Mouse (Mus musculus) monocyte, adult 5-6 weeks (primary cell): ENCODE results near the gene Tmem150c. TPM values are rescaled to one million over a fixed set of nuclear protein-coding genes. Genes with fewer than 3 reads are reported as not detected.

ENCODE experiments used
- ATAC-seq: fragments of 153-309, 156-312 bp; replicated peaks from 2 replicates; pipeline ENCODE4 v1.8.0; 2017; ENCODE audit warnings: mild to moderate bottlenecking; ENCODE audit not compliant: low TSS enrichment, insufficient number of reproducible peaks, severe bottlenecking, poor library complexity, low FRiP score
- total RNA-seq: library from RNA; stranded (forward); fragments of 200-1000, 200-491, 200-594 nt; gene quantifications from 3 replicates; pipeline ENCODE4 v1.2.3, GENCODE M21; 2017

The Tmem150c gene
- total RNA-seq, 1 experiment from 2014 or later: not detected

DNA sequence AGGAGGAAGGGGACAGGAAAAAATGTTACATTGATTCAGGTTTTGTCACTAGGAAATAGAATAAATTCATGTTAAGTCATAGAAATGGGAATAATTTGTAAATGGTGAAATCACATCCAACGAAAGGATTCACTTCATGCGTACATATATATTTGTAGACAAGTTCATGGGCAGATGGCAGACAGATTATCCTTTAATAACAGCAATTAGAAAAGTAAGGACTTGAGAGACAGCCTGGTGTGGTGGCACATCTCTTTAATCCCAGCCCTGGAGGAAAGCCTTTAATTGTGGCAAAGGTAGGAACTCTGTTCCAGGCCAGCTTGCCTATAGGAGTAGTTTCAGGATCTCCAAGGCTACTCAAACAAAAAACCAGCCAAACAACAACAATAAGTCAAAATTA is 90.1 kb downstream of the Tmem150c start:
- ATAC-seq: no peak

DNA sequence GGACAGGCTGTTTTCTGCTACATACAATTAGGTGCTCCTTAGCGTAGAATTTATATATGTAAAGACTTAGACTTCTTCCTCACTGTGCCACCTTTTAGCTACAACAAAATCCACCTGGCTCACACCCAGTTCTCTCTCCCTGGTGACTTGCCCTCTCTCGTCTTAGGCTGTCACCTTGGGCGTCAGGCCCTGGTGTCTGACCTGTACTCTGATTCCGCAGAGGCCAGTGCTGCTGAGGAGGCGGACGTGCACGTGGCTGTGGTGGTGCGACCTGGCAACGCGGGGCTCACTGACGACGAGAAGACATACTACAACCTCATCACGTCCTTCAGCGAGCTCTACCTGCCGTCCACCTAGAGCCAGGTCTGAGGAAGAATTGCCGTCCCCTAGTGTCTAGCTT is 92.0 kb downstream of the Tmem150c start:
- ATAC-seq: no peak

DNA sequence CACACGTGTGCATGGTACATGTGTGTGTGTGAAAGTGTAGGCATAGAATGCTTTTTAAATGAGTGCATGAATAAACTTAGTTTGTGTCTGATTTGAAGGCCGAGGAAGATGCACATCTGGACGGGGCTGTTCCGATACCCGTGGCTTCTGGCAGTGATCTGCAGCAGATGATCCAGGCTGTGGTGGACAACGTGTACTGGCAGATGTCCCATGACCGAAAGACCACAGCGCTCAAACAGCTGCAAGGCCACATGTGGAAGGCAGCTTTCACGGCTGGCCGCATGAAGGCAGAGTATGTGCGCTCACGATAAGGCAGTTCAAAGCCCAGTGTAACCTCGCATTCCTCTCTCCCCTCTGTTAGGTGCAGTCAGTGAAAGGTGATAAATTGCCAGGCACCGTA is 98.7 kb downstream of the Tmem150c start:
- no peak for ATAC-seq

DNA sequence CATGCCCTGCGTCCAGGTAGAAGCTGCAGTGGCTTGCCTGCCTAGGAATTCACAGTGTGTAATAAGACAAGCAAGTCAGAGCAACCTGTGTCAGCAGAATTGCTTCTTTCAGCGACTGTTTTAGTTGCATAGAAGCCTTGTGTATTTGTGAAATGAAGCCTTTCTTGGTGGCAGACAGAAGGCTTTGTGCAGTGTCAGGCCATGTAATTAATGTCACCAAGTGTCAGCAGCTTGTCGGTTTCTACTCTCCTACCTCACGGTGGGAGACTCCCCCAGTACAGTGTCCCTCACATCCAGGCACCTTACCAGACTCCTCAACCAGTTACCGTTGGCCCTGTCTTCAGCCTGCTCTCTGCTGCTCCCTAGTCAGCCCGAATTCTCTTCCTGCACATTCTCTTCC is 100.3 kb downstream of the Tmem150c start:
- ATAC-seq: no peak

DNA sequence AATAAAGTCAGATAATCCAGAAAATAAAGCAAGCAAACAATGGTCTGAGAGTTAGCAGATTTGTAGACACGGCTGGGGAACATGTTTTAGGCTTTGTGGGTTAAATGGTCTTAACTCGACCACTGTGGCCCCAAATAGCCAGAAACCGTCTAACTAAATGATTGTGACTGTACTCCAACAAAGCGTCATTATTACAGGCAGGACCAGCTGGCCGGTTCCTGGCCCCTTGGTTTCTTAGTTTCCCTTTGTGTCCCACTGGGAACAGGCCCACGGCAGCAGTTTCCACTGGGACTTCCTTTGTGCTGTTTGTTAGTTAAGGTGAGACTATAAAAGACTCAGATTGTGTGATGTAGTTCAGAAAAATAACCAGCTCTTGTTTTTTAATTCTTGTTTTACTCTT is 100.9 kb downstream of the Tmem150c start:
- no peak for ATAC-seq

DNA sequence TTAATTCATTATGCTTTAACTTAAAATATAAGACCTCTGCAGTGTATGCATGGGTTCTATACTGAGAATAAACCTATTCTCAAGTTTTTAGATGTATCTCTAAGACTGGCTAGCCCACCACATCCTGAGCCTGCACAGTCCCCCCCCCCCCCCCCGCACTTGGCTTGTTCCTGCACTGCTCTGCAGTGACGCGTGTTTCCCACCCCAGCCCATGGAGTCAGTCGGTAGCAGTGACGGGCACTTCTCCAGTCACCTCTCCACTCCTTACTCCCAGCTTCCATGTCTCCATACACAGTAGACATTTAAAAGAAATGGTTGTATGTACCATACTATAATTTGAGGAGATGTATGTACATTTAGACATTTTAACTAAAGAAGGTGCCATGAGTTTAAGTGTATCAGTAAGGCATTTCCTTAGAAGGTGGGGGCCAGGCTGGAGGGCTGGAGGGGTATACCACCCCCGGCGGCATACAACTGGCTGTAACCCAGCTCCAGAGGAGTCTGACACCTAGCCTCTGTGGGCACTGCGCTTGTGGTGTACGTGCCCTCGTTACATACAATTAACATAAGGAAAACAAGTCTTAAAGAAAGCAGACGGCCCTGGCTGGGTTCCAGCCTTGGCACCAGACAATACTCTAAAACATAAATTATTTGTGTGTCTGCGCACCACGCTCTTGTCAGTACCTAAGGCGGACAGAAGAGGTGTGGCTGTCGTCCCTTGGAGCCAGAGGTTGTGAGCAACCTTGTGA is 102.0 kb downstream of the Tmem150c start:
- ATAC-seq: no peak

DNA sequence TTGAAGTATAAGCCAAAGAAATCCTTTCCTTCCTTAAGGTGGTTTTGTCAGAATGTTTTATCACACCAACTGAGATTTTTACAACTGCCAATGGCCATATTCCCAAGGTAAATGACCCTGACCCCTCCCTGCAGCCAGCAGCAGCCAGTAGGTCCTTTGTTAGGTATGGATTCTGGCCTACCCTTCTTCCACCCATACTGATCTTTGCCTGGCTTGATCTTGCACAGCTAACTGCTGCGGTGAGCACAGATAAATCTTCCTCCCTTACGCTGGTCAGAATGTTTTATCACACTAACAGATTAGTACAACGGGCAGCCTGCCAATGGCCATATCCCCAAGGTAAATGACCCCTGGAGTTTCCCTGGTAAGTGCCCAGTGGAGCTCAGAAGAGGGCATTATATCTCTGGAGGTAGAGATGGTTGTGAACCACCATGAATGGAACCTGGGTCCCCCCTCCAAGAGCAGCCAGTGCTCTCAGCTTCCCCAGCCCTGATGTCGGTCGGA is 103.7 kb downstream of the Tmem150c start:
- no peak for ATAC-seq

DNA sequence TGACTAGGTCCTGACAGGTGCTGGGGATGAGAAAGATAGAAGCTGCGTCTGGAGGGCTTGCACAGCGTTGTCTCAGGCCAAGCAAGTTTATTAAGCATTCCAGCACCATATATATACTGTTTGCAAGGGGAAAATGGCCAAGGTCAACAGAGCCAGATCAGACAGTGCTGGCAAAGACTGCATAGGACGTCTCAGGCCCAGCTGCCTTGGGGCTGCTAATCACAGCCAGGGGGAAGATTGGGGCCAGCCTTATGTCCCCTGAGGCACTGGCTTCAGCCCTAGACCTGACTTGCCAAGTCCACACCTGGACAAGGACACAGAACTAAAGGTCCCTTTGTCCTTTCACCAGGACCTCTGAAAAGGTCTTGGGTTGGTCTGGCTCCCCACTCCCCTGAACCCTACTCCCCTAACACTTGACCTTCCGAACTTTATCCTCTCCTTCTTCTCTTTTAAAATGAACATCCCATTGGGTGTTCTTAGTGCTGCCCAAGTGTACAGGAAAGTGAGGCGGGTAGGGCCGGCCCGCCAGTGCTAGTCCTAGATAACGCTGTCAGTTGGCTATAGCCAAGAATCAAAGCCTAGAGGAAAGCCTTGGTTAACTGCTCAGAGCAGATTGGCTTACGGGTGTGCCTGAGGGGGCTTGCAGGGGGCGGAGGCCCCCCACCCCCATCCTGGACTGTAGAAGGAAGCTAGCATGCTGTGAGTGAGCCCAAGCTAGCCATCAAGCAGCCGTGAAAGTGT is 104.6 kb downstream of the Tmem150c start:
- no peak; the same call in 1 of the 2 replicates for ATAC-seq

DNA sequence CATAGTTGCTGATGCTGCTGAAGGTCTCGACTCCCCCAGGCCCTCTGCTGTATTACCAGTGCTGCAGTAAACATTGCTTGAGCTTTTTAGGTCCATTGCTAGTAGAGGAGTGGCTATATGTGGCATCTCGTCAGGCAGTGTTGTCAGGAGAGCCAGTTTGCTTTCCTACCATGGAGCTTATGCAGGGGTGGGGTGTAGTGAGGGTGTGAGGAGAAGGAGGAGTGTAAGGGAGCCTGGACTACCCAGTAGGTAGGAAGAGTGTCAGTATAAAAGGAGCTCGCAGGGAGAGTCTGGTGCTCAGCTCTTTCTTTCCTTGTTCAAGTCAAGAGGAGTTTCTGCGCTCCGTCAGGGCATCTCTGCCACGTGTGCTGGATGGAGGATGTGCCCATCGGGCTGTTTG is 106.9 kb downstream of the Tmem150c start:
- ATAC-seq: no peak

DNA sequence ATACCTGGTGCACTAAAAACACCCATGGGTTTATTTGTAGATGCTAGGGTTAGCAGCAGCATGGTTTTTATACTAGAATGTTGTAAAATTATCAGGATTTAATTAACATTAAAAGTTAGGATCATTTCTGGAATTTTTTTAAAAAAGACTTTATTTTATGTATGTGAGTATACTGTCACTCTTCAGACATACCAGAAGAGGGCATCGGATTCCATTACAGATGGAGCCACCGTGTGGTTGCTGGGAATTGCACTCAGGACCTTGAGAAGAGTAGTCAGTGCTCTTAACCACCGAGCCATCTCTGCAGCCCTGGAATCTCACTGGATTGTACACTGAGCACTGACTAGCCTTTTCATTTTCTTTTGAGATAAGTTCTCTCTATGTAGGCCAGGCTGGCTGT is 109.7 kb downstream of the Tmem150c start:
- ATAC-seq: no peak

DNA sequence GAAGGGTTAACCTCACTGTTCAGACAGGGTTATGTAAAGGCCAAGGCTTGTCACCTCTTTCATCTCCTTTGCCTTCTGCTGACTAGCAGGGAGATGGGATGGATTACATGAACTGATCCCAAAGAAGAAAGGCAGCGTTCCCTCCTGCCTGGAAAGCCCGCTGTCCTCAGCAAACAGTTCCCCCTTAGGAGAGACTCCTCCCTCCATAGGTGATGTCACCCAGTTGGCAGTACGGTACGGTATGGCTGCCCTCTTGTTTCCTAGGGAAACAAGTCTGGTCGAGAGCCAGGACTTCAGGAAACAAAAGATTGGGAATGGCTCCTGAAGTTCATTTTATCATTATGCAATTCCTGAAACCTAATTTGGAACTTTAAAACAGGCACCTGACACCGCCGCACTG is 111.7 kb downstream of the Tmem150c start:
- no peak for ATAC-seq

DNA sequence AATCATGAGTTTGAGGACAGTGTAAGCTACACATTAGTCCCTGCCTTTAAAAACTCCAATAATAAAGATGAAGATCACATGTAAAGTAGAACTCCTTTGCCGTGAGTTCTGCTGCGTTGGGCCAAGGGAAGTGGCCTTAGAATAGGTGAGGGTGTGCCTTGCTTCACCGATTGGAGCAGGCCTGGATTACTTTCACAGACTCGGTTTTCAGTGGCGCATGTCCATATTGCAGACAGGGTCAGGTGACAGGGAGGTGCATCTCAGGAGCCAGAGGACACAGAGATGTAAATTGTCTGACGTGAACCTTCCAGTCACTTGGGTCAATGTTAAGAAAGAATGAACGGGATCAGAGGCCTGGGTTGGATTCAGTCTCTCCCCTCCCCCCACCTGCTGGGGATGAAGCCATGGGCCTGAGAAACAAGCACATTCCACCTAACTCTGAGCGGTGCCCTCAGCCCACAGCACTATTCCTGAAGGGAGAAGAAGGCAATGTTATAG is 112.4 kb downstream of the Tmem150c start:
- no peak for ATAC-seq

DNA sequence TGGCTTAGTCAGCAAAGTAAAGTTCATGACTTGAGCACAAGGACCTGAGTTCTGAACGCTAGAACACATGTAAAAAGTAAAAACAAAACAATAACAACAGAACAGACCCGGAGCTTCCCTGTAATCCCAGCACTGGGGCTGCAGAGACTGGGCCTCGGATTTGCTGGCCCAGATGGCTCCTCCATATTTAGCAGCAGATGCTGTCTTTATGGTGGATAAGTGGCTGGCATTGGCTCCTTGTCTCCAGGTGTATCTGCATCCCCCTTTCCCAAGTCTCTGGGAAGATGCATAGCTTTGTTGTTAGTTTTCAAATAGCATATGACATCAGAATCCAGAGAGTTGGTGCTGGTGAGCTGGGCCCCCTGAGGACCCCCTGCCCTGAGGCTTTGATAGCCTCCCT is 113.5 kb downstream of the Tmem150c start:
- no peak for ATAC-seq

DNA sequence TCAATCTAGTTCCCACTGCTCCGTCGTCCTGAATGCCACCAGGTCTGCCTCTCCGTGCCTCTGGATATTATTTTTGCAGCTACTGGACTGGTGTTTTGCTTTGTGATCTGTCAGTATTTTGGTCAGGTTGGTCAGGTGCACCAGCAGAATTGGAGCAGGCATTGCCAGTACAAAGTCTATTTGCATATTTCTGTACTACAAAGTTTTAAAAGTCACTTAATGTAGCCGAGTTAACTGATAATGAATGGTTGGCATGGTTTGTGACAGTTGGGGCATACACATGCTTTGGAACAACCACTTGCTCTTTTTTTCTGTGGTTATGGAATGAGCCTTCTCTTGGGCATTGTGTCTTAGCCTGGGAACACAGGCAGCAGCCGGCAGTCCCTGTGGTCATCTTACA is 115.0 kb downstream of the Tmem150c start:
- no peak for ATAC-seq

DNA sequence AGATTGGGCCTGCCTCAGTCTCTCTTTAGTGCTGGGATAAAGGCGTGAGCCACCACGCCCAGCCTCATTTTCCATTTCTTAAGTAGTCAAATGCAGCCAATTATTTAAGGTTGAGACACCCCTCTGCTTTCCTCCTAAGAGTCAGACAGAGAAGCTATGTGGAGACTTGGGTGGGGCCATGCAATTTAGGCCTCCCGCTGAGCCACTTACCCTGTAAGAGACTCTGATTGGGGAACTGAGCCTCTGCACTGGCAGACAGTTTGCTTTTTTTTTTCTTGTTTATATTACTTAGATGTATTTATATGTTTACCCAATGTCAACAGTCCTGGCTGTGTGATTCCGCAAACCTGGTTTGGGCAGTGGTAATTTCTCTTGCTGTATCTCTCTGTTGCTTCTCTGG is 115.6 kb downstream of the Tmem150c start:
- ATAC-seq: no peak

DNA sequence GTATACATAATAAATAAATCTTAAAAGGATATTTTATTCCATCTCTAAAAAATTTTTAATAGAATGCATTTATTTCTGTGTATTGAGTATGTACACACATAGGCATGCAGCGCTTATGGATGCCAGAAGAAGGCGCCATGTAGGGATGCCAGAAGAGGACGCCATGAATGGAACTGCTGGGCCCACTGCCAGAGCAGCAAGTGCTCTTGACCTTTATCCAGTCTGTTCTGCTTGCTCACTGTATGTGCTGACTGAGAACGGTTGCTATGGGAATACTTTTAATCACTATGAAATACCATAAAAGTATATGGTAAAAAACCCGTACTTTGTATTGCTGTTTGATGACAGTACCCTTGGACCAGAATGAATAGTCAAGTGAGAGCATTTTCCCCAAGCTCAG is 116.2 kb downstream of the Tmem150c start:
- no peak for ATAC-seq

DNA sequence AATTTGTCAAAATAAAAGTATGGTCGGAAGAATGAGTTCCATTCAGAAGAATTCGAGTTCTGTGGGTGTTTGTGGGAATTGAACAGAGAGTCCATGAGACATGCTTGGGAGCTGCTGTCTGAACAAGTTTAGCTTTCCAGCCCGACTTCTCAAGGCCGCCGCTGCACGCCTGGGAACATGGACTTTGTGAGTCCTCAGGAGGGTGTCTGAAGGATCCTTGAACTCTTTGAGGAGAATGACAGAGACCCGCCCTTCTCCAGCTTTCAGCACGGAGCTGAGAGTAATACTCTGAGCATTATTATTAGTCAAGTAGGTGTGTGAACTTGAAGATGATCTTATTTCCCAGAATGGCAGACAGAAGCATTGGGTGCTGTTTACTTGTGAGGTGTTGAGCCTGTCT is 117.1 kb downstream of the Tmem150c start:
- no peak for ATAC-seq

DNA sequence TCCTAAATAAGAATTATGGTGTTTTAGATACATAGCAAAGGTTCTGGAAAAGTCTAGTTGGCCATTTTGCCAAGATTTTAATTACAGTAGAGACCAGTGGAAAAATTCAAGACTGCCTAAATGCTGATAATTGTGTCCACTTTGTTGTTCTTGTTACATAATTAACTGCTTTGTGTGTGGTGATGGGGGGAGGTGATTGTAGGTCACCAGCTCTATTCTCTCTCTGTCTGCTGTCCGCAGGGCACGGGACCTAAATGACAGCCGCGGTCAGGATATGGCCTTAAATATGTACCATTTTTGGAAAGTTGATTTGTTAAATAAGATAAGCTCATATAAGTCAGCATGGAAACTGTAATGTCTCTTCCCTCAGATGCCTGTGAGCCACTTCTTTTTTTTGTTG is 118.3 kb downstream of the Tmem150c start:
- no peak for ATAC-seq

DNA sequence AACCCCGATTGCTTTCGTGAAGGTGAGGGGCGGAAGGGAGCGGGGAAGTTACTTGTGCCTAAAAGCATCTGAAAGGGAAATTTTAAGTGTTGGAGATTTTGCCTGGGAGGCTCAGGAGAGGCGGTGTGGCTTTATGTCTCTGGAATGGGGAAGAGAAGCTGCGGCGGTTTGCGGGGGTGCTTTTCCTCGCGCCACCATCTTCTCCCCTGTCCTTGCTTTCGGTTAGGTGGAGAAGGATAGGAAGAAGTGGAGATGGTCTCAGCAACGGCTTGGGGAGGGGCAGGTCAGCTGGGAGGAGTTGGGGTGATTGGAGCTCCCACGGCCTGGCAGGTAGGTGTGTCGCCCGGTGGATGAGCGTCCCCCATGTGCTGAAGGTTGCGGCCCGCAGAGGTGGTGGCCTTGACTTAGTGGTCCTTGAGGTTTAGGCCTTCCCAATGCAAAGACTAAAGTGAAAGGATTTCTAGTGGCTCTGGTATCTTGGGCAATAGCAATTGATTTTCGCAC is 119.3 kb downstream of the Tmem150c start:
- ATAC-seq: peak; percentile 4; the same call in 1 of the 2 replicates
